Mouse (Mus musculus) CD4-positive helper T cell, adult 2 months (primary cell): ENCODE measurements at regions not wholly inside any gene's neighbourhood (a gene's known extent, or its start where the extent isn't known, plus 50 kb on each side); places are given as distances from the start of the nearest gene placed in this dataset.
"Not testable (repeated sequence)": the region's sequence is repeated elsewhere in the genome, so short reads cannot be mapped to it uniquely, and the experiment has no call there.

Source experiments
- DNase-seq: peaks from one replicate; pipeline ENCODE4 v3.0.0-alpha.2; 2012; ENCODE audit warnings: low read depth, missing footprints, low spot score

- no peak for DNase-seq
Measured at GRCm38 (mm10) chr10:66641966-66642365, 454.0 kb upstream of the Jmjd1c start.

DNA sequence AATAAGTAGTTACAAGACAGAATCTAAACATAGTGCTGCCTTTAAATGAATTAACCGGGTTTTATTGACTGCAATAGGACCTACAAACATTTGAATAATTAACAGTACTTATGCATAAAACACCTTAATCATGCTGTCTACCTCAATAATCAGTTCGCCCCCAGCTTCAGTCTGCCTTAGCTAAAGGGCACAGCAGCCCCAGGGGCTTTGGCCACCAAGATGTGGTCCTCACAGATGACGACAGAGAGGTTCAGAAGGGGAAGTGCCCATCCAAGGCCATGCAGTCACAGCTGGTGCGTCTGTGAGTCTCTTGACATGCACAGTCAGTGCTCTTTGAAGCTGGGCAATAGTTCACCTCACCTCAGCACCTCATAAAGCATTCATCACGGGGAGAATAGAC is 452.8 kb upstream of the Jmjd1c start:
- DNase-seq = no peak

GRCm38 (mm10) chr10:66657520-66657919 is 438.4 kb upstream of the Jmjd1c start:
- DNase-seq = no peak

DNA sequence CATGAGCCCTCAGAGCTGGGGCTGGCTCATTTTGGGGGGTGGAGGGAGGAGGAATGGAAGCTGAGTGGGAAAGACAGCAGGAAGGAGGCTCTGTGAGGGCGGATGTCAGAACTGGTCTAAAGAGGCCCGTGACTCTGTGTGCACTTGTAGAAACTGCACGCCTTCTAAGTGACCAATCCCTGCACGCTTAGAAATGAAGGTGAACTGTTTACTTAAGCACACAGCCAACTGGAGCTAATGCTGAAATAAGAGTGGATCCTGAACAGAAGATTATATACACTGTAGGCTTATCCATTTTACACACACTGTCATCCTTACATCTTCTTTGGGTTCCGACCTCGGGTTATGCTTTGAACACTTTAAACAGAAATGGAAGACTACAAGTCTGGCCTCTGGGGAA is 412.8 kb upstream of the Jmjd1c start:
- DNase-seq = no peak

DNA sequence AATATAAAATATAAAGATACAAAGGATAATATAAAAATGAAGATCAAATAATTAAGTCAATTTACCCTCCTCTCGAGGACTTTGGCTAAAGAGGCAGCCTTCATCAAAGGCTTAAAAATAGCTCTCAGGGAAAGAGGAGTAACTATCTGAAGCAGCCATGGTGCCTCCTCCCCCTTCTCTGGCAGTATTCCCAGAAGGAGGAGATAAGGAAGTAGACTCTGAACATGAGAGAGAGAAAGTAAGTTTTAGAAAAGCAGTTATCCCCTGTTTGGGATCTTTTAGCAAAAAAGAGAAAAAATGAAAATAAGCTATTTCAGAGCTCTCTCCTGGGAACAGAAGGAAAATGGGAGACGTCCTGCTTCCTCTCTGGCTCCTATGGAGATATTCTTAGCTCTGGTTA is 406.7 kb upstream of the Jmjd1c start:
- DNase-seq = not testable (repeated sequence)

DNA sequence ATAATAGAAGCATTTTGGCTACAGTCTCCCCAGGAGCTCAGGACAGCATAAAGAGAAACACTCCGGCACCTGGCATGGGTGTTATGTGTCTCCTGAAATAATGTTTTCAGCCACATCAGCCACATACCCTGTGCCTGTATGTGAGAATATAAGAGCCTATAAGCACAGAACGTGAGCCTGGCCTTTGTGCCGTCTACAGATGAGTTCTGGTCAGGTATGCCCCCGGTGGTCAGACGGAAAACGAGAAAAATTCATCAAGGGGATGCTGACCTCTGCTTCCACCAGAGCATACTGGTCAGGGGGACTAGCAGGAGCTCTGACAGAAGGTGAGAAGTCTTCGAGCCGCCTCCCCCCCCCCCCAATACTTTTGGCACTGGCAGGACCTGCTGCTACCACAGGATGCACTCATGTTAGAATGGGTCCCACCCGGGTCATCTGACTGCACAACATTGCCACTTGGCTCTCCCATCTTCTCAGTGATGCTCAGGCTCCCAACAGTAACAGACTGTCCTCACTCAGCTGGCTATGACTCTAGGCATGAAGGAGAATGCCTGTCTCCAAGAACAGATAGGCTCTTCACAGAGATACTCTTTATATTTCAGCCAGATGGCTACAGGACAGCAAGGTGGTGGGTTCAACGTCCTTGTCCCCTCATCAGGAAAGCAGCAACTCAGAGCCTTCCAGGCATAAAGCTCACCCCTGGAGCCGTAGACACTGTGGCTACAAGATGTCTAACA is 401.2 kb upstream of the Jmjd1c start:
- DNase-seq = no peak

- not testable (repeated sequence) for DNase-seq
Measured at GRCm38 (mm10) chr10:66714926-66715325, 381.0 kb upstream of the Jmjd1c start.

DNA sequence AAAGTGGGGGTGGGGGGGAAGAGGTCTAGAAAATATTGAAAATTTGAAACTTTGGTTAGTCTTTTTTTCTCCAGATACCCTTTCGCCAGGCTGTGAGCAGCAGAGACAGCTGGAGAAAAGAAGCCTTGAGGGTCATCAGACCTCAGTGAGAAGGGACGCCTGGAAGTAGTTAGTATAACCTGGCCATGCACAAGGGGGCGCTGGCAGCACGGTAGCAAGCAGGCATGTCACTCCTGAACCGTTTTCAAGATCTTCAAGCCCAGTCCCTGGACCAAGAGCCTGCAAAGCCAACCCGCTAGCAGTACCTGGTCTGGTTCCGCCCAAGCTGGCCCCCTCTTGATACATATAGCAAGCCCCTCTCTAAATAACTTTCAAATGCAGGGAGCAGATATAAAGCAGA is 378.0 kb upstream of the Jmjd1c start:
- no peak for DNase-seq

DNA sequence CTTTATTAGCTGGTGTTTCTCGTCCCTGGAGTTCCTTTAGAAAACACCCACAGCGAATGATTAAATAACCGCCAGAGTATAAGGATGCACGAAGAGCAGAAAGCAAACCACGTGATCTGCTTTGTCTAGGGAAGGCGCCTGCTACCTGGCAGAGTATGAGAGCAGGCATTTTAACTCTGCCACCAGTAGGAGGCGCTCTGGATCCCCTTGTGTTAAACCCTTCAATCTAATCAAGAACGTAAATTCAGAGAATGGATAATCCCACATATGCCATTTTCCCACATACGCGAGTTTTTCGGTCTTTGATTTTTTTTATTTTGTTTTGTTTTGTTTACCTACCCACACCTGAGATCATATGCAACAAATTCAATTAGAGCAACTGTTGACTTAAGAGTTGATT is 376.1 kb upstream of the Jmjd1c start:
- DNase-seq = no peak

DNA sequence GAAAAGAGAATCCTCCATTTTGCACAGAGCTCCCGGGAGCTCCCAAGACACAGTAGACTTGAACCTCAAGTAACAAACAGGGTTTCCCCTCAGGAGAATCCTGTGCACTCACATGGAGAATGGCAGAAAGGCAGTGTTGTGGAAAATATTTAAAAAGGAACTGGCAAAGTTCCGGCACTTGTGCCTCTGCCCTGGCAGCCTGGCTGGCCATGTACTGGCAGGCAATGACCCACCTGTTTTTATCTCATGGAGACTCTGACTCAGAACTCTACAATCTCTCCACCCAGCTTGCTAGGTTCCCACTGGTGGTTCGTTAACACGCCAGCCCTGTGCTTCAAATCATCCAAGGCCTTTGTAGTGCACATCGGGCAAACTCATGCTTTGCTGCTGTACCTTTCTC is 362.3 kb upstream of the Jmjd1c start:
- no peak for DNase-seq

DNA sequence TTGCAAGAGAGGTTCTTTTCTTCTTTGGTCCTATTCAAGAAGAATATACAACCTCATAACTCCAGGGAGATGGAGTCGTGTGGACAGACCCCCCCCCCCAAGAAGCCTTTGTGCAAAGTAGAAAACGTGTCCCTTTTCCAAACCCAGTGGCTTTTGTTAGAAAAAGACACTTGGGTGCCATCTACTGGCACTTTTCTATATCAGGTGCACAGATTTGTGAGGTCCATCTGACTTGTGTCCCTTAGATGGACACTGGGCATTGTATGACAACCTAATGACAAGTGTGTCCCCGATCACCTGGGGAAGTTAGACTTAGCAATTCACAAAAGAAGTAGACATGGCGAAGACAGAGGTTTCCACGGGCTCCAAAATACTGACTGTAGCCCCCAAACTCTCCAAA is 361.1 kb upstream of the Jmjd1c start:
- no peak for DNase-seq

GRCm38 (mm10) chr10:66739017-66739416 is 356.9 kb upstream of the Jmjd1c start:
- no peak for DNase-seq

DNA sequence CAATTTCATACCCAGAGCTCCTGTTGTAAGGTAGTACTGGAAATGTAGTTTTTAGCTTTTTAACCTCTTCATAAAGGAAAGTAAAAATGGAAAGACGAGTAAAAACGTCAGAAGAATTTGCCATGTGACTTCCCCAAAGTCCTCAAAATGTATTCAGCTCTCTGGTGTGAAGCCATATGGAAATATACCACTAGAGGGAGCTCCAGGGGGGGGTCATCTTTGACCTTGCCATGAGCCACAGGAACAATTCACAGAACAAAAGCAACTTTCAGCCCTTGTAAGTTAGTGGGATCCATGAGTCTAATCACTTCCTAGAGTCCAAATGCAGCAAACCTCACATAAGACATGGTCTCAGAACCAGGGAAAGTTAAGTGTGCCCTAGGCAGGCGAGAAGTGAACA is 354.1 kb upstream of the Jmjd1c start:
- no peak for DNase-seq

GRCm38 (mm10) chr10:66743254-66743653 is 352.7 kb upstream of the Jmjd1c start:
- DNase-seq = no peak

DNA sequence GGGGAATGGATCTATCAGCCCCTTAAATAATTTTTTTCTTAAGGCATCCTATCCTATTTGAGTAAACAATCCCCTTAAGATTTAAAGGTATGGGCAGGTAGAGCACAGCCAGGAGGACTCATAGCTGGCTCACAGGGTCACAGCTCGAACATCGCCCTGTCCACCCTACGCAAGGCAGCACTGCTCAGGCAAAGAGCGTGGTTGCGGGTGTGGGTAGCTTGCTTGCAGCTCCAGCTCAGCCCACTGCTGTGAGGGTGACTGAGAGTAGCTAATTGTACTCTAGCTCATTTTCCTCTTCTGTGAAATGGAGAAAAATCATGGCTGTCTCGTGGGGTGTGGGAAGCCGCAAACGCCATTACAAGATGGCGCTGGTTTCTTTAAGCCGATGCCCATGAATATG is 350.1 kb upstream of the Jmjd1c start:
- no peak for DNase-seq

DNA sequence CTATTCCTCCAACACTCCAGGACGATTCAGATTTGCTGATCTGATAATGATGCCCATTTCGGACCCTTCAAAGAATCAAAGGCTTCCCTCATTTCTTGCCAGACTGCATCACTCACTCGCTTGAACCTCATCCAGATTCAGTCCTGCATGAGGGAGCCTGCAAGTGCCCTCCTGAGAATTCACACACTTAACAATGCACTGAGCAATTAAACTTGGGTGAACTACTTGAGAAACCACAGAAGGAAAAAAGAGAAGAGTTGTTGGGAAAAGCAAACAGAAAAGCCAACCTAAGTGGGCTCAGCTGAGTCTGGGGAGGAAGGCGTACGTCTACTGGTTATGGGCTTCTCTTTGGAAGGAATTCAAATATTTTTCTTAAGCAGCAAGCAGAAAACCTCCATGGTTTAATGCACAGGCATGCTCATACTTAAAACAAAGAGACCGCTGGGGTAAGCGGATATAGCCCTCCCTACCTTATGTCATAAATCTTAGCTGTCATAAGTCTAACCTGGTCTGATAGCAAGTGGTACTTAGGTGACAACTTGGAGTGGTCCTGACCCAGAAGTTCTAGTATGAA is 343.6 kb upstream of the Jmjd1c start:
- DNase-seq = no peak

DNA sequence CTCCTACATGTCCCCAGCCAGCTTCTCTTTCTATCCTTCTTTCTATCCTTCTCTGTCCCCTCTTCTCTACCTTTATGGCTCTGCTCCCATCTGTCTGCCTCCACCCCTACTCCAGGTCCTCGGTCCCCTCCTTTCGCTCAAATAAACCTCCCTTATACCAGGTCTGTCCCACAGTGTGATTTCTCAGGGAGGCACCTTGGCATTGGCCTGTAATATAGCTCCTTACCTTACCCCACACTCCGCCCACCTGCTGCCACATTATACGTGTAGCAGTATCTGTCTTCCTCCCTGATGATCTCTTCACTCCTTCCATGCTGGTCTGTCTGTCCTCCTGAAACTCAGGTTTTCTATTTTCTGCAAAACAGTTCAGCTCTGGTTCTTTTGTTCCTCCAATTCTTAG is 339.1 kb upstream of the Jmjd1c start:
- DNase-seq = no peak

- no peak for DNase-seq
Measured at GRCm38 (mm10) chr10:66770161-66771030, 325.5 kb upstream of the Jmjd1c start.

DNA sequence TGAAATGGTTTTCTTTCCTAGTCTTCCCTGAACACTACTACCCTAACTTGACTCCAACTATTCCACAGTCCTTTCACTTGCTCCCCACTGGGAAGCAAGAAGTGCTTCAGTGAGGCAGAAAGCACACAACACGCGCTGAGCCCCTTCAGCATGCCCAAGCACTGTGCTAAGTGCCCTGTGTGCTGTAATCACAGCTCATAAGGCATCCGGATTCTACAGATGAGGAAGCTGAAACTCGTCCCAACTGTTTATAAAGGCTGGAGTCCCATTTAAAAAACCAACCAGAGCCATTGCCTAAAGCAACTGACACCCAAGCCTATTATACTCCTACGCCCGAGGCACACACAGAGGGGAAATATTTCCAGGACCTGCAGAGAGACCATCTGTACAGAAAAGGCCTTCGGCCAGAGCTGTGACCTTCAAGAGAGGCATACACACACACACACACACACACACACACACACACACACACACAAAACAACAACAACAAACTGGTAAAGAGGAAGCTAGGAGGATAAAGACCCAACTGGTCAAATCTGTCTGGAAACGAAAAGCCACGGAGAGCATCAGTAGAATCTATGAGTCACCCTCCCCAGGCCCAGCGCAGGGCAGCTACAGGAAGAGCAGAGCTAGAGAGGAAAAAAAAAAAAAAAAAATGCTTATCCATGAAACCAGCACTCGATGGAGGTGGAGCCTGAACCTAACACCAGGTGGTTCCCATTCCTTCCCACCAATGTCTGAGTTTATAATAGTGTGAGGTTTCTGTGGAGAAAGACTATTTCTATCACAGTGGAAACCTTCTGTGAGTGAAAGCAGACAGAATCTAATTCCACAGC is 315.4 kb upstream of the Jmjd1c start:
- no peak for DNase-seq

DNA sequence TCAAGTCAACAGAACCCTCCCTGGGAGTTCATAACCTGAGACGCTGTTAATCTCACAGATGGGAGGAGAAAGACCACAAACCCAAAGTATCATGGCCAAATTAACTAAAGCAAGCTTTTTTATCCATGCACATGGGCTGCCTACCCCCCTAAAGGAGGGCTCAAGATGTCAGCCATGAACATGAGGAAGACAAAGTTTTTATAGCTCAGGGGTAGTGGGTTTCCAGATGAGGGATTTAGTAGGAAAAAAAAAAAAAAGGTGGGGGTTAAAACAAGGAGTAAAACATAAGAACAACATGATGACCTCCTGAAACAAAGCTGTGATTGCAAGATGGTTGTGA is 314.8 kb upstream of the Jmjd1c start:
- no peak for DNase-seq

- no peak for DNase-seq
Measured at GRCm38 (mm10) chr10:66782025-66782424, 313.9 kb upstream of the Jmjd1c start.

DNA sequence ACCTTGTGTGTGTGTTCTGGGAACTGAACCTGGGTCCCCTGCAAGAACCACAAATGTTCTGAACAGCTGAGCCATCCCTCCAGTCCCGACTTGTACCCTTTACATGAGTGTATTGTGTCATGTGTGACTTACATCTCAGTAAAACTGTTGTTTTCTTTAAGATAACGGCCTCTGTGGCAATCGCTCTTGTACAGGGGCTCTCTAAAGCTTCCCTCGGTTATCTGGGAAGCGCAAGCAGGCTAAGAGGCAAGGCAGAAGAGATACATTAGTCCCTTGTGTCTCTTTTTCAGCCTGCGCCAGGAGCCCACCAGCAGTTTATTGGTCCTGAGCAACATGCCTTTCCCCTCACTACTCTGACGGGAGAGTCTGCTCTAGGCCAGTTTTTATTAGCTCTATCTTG is 308.1 kb upstream of the Jmjd1c start:
- no peak for DNase-seq
